Mouse (Mus musculus): ENCODE data around the gene Maff. TPM values are rescaled to one million over a fixed set of nuclear protein-coding genes. Genes with fewer than 3 reads are reported as not detected.

Maff gene
- polyA plus RNA-seq, 1 experiment from 2014 or later = 3.5 TPM

- no peak overlapping the region for H3K9ac ChIP-seq
Measured at GRCm38 (mm10) chr15:79381644-79382043, 35.2 kb downstream of the Maff start.

GRCm38 (mm10) chr15:79387081-79387480 lies 40.7 kb downstream of the Maff start:
- Histone ChIP-seq H3K4me2 (replicated peaks) (no peak overlapping the region), H3K4me1 (peaks cover 52% of the 10 kb centered on the region), H3K9me3 (replicated peaks) (no peaks in the 10 kb centered on the region), H3K36me3 (0 out of 2 replicates have a peak, but pooled peaks cover 4% of the 10 kb centered on the region), H3K27me3 (no peaks in the 10 kb centered on the region), H3K27ac (replicated peaks) (no peak overlapping the region), H3K4me3 (replicated peaks) (no peak overlapping the region), H3K9ac (no peak overlapping the region)
- no peak for ATAC-seq (ENCODE audit: insufficient number of reproducible peaks, low FRiP score, low TSS enrichment, low read depth)
- WGBS = 76% methylated on average over 6 of the region's 6 CpGs

More at GRCm38 (mm10) chr15:79381644-79382043, 35.2 kb downstream of the Maff start:
- no peak overlapping the region for H3K4me2 ChIP-seq (replicated peaks)
- no peak overlapping the region for H3K4me3 ChIP-seq (replicated peaks)
- H3K9me3 ChIP-seq (replicated peaks) = no peaks in the 10 kb centered on the region
- H3K4me1 ChIP-seq = peaks cover 28% of the 10 kb centered on the region
- H3K27ac ChIP-seq (replicated peaks) = no peak overlapping the region
- peaks cover 21% of the 10 kb centered on the region for H3K36me3 ChIP-seq
- H3K27me3 ChIP-seq = no peaks in the 10 kb centered on the region
- ATAC-seq (ENCODE audit: insufficient number of reproducible peaks, low FRiP score, low TSS enrichment, low read depth) = no peak
- WGBS = 76% methylated on average over 9 of the region's 9 CpGs

GRCm38 (mm10) chr15:79387611-79388010 lies 41.2 kb downstream of the Maff start:
- 0 out of 2 replicates have a peak overlapping the region, but pooled peaks have one; percentile 44 for H3K27ac ChIP-seq (replicated peaks)
- H3K4me3 ChIP-seq (replicated peaks) = no peak overlapping the region
- H3K9ac ChIP-seq = no peak overlapping the region
- 0 out of 2 replicates have a peak, but pooled peaks cover 4% of the 10 kb centered on the region for H3K36me3 ChIP-seq
- H3K9me3 ChIP-seq (replicated peaks) = no peaks in the 10 kb centered on the region
- H3K4me2 ChIP-seq (replicated peaks) = no peak overlapping the region
- 78% methylated on average over 7 of the region's 7 CpGs for WGBS
- no peaks in the 10 kb centered on the region for H3K27me3 ChIP-seq
- no peak for ATAC-seq (ENCODE audit: insufficient number of reproducible peaks, low FRiP score, low TSS enrichment, low read depth)
- peaks cover 52% of the 10 kb centered on the region for H3K4me1 ChIP-seq

GRCm38 (mm10) chr15:79388171-79388570 lies 41.8 kb downstream of the Maff start:
- Histone ChIP-seq H3K27ac (replicated peaks) (peak overlapping the region; percentile 44; the same call in 1 of the 2 replicates), H3K27me3 (no peaks in the 10 kb centered on the region), H3K9me3 (replicated peaks) (no peaks in the 10 kb centered on the region), H3K9ac (no peak overlapping the region), H3K4me2 (replicated peaks) (no peak overlapping the region), H3K36me3 (0 out of 2 replicates have a peak, but pooled peaks cover 4% of the 10 kb centered on the region), H3K4me3 (replicated peaks) (no peak overlapping the region), H3K4me1 (peaks cover 57% of the 10 kb centered on the region)
- WGBS = 54% methylated on average over 6 of the region's 6 CpGs
- no peak for ATAC-seq (ENCODE audit: insufficient number of reproducible peaks, low FRiP score, low TSS enrichment, low read depth)

- Histone ChIP-seq H3K4me2 (replicated peaks) (no peak overlapping the region), H3K36me3 (no peaks in the 10 kb centered on the region; the same call in 1 of the 2 replicates), H3K9me3 (replicated peaks) (no peaks in the 10 kb centered on the region), H3K4me3 (replicated peaks) (no peak overlapping the region), H3K27ac (replicated peaks) (no peak overlapping the region), H3K27me3 (no peaks in the 10 kb centered on the region), H3K9ac (no peak overlapping the region), H3K4me1 (peaks cover 79% of the 10 kb centered on the region)
- no peak for ATAC-seq (ENCODE audit: insufficient number of reproducible peaks, low FRiP score, low TSS enrichment, low read depth)
- WGBS = 70% methylated on average over 6 of the region's 6 CpGs
Measured at GRCm38 (mm10) chr15:79390434-79390833, 44.0 kb downstream of the Maff start.

- Histone ChIP-seq H3K4me1 (peaks cover 85% of the 10 kb centered on the region), H3K36me3 (no peaks in the 10 kb centered on the region; the same call in 1 of the 2 replicates), H3K9ac (no peak overlapping the region), H3K27me3 (no peaks in the 10 kb centered on the region), H3K27ac (replicated peaks) (peak overlapping the region; percentile 55), H3K4me2 (replicated peaks) (no peak overlapping the region; the same call in 1 of the 2 replicates), H3K4me3 (replicated peaks) (no peak overlapping the region), H3K9me3 (replicated peaks) (no peaks in the 10 kb centered on the region)
- ATAC-seq (ENCODE audit: insufficient number of reproducible peaks, low FRiP score, low TSS enrichment, low read depth) = no peak; the same call in 1 of the 2 replicates
- 37% methylated on average over 7 of the region's 7 CpGs for WGBS
Measured at GRCm38 (mm10) chr15:79391447-79392093, 45.1 kb downstream of the Maff start.

- Histone ChIP-seq H3K9me3 (replicated peaks) (no peaks in the 10 kb centered on the region), H3K4me2 (replicated peaks) (no peak overlapping the region), H3K27ac (replicated peaks) (no peak overlapping the region), H3K36me3 (peaks cover 3% of the 10 kb centered on the region), H3K4me3 (replicated peaks) (no peak overlapping the region), H3K9ac (no peak overlapping the region), H3K4me1 (peaks cover 84% of the 10 kb centered on the region), H3K27me3 (no peaks in the 10 kb centered on the region)
- no peak for ATAC-seq (ENCODE audit: insufficient number of reproducible peaks, low FRiP score, low TSS enrichment, low read depth)
- 89% methylated on average over 5 of the region's 5 CpGs for WGBS
Measured at GRCm38 (mm10) chr15:79392527-79392926, 46.1 kb downstream of the Maff start.

GRCm38 (mm10) chr15:79393101-79393500 lies 46.7 kb downstream of the Maff start:
- 84% methylated on average over 6 of the region's 6 CpGs for WGBS
- no peaks in the 10 kb centered on the region for H3K27me3 ChIP-seq
- H3K9ac ChIP-seq = no peak overlapping the region
- peaks cover 80% of the 10 kb centered on the region for H3K4me1 ChIP-seq
- H3K4me2 ChIP-seq (replicated peaks) = no peak overlapping the region
- H3K9me3 ChIP-seq (replicated peaks) = no peaks in the 10 kb centered on the region
- H3K27ac ChIP-seq (replicated peaks) = no peak overlapping the region
- no peak overlapping the region for H3K4me3 ChIP-seq (replicated peaks)
- H3K36me3 ChIP-seq = peaks cover 4% of the 10 kb centered on the region
- ATAC-seq (ENCODE audit: insufficient number of reproducible peaks, low FRiP score, low TSS enrichment, low read depth) = no peak

- Histone ChIP-seq H3K4me1 (peaks cover 78% of the 10 kb centered on the region), H3K36me3 (peaks cover 12% of the 10 kb centered on the region), H3K9ac (no peak overlapping the region), H3K9me3 (replicated peaks) (no peaks in the 10 kb centered on the region), H3K4me2 (replicated peaks) (no peak overlapping the region), H3K27me3 (no peaks in the 10 kb centered on the region), H3K27ac (replicated peaks) (no peak overlapping the region), H3K4me3 (replicated peaks) (no peak overlapping the region)
- no peak for ATAC-seq (ENCODE audit: insufficient number of reproducible peaks, low FRiP score, low TSS enrichment, low read depth)
- 41% methylated on average over 4 of the region's 4 CpGs for WGBS
Measured at GRCm38 (mm10) chr15:79394842-79395241, 48.4 kb downstream of the Maff start.

GRCm38 (mm10) chr15:79395281-79395680 lies 48.9 kb downstream of the Maff start:
- no peak overlapping the region for H3K9ac ChIP-seq
- no peak overlapping the region for H3K4me2 ChIP-seq (replicated peaks)
- no peak for ATAC-seq (ENCODE audit: insufficient number of reproducible peaks, low FRiP score, low TSS enrichment, low read depth)
- no peak overlapping the region for H3K27ac ChIP-seq (replicated peaks)
- peaks cover 12% of the 10 kb centered on the region for H3K36me3 ChIP-seq
- no peaks in the 10 kb centered on the region for H3K27me3 ChIP-seq
- no peaks in the 10 kb centered on the region for H3K9me3 ChIP-seq (replicated peaks)
- 59% methylated on average over 6 of the region's 6 CpGs for WGBS
- no peak overlapping the region for H3K4me3 ChIP-seq (replicated peaks)
- H3K4me1 ChIP-seq = peaks cover 78% of the 10 kb centered on the region

- Histone ChIP-seq H3K4me2 (replicated peaks) (no peak overlapping the region), H3K4me3 (replicated peaks) (no peak overlapping the region), H3K36me3 (peaks cover 12% of the 10 kb centered on the region), H3K9me3 (replicated peaks) (no peaks in the 10 kb centered on the region), H3K9ac (no peak overlapping the region), H3K27ac (replicated peaks) (no peak overlapping the region), H3K4me1 (peaks cover 78% of the 10 kb centered on the region), H3K27me3 (no peaks in the 10 kb centered on the region)
- 93% methylated on average over 11 of the region's 11 CpGs for WGBS
- ATAC-seq (ENCODE audit: insufficient number of reproducible peaks, low FRiP score, low TSS enrichment, low read depth) = no peak
Measured at GRCm38 (mm10) chr15:79396736-79397135, 50.3 kb downstream of the Maff start.
